Mouse (Mus musculus) thymus, adult 2 months (tissue): ENCODE data around the gene Vmn1r194. TPM values are rescaled to one million over a fixed set of nuclear protein-coding genes. Genes with fewer than 3 reads are reported as not detected.
"Not testable (repeated sequence)": the region's sequence is repeated elsewhere in the genome, so short reads cannot be mapped to it uniquely, and the experiment has no call there.

Experiments used
- DNase-seq: peaks from one replicate; pipeline ENCODE4 v3.0.0; 2021
- H3K27ac ChIP-seq: fragments of 200-500 bp; 2 replicates; pipeline ENCODE4 v1.5.1; 2012; ENCODE audit warnings: low read length, control low read depth; ENCODE audit not compliant: control insufficient read depth, insufficient read depth
- H3K27me3 ChIP-seq: fragments of 200-500 bp; 2 replicates; pipeline ENCODE4 v1.6.1; 2012; ENCODE audit warnings: mild to moderate bottlenecking, low read length, moderate library complexity, mixed read lengths; ENCODE audit not compliant: control insufficient read depth, insufficient read depth
- H3K36me3 ChIP-seq: fragments of 200-500 bp; 2 replicates; pipeline ENCODE4 v1.6.1; 2012; ENCODE audit warnings: mild to moderate bottlenecking, low read length, moderate library complexity; ENCODE audit not compliant: control insufficient read depth, insufficient read depth
- H3K4me1 ChIP-seq: fragments of 200-500 bp; replicated peaks from 2 replicates; pipeline ENCODE4 v1.6.1; 2012; ENCODE audit warnings: low read length; ENCODE audit not compliant: control insufficient read depth, insufficient read depth
- H3K4me3 ChIP-seq: fragments of 200-500 bp; 2 replicates; pipeline ENCODE4 v1.5.1; 2012; ENCODE audit warnings: mild to moderate bottlenecking, low read length, control low read depth, moderate library complexity; ENCODE audit not compliant: control insufficient read depth, insufficient read depth
- CTCF ChIP-seq: fragments of 200-500 bp; IDR thresholded peaks from 2 replicates; pipeline ENCODE4 v1.5.1; 2012; ENCODE audit warnings: mild to moderate bottlenecking, control low read depth, low read length, moderate library complexity, borderline replicate concordance; ENCODE audit not compliant: control insufficient read depth, poor library complexity, insufficient read depth; ENCODE audit errors: extremely low read depth
- POLR2A ChIP-seq: fragments of 200-500 bp; IDR thresholded peaks from 2 replicates; pipeline ENCODE4 v1.6.1; 2012; ENCODE audit warnings: mild to moderate bottlenecking, low read length, control low read depth, moderate library complexity; ENCODE audit not compliant: control insufficient read depth, poor library complexity, insufficient read depth; ENCODE audit errors: extremely low read depth
- WGBS: fragments of 180-500 bp; shearing (Covaris S2); methylation state at CpG from one replicate; pipeline ENCODE4 v1.1.7; 2018; 5-methylcytosine and 5-hydroxymethylcytosine counted together
- polyA plus RNA-seq: library from polyadenylated mRNA; depleted of rRNA; stranded (reverse); fragments of >200 nt; gene quantifications from 2 replicates; pipeline ENCODE4 v1.2.3, GENCODE M21; 2012; rRNA removed

Vmn1r194 gene
- polyA plus RNA-seq, result not detected in 2 replicates

- DNase-seq, result no peak
- no peaks in the 10 kb centered on the region for H3K36me3 ChIP-seq
- H3K4me1 ChIP-seq, result no peaks in the 10 kb centered on the region
- no peak within 1 kb of the TSS for H3K27ac ChIP-seq
- WGBS, result 48% methylated on average over 1 of the region's 1 CpGs
- no peak within 1 kb of the TSS for H3K4me3 ChIP-seq
- no peaks in the 10 kb centered on the region for H3K27me3 ChIP-seq
- TF ChIP-seq POLR2A (no peak), CTCF (no peak)
Observed at GRCm38 (mm10) chr13:22243915-22244314, at the start of gene Vmn1r194. TSS of gene Vmn1r194 (plus strand) at chr13:22244215.

- not testable (repeated sequence) for H3K4me1 ChIP-seq, H3K4me3 ChIP-seq, H3K36me3 ChIP-seq, H3K27ac ChIP-seq, DNase-seq, H3K27me3 ChIP-seq
- WGBS, result 62% methylated on average over 1 of the region's 1 CpGs
Observed at GRCm38 (mm10) chr13:22223060-22223459, 21.0 kb upstream of the Vmn1r194 start, which contains the start of gene Vmn1r193. TSS of gene Vmn1r193 (minus strand) at chr13:22223160.

DNA sequence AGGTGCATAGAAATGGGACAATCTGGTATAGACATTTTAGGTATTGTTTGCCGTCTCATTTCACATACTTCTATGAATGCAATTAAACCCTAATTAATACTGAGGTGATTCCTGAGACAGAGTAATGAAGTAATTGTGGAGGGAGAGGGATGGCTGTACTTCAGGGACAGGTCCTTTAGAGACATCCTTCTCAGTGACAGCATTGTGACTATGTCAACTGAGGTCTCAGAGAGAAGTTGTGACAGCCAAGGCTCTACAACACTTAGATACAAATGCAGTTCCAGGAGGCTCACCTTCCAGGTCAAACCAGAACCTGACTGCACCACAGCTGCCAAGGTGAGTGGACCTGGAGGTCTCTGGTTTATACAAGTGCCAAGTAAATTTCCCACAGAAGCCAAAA, 26.2 kb downstream of the Vmn1r194 start, which contains the start of gene Vmn1r195:
Gene Vmn1r195, plus strand, starts transcription at position 301 of the 400 bp plus-strand sequence.
- not testable (repeated sequence) for H3K36me3 ChIP-seq, H3K27me3 ChIP-seq, H3K27ac ChIP-seq, DNase-seq, H3K4me3 ChIP-seq, H3K4me1 ChIP-seq
- 98% methylated on average over 1 of the region's 1 CpGs for WGBS

DNA sequence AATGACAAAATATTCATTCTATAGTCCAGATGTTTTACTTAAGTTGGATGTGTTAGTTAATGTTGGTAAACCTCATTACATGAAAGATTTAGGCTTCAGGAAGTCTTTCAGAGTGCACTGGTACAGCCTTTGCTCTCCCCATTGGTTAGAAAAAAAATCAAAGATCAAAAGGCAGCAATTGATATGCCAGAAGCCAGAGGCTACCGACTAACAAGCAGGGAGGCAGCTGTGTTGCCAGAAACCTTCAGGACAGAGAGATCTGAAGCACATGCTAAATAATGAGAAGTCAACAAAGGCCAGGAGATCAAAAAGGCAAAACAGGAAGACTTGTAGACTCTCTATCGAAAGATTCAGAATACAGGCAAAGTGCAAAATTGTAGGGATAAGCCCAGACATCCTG, 27.7 kb downstream of the Vmn1r194 start:
- Histone ChIP-seq H3K27ac (no peak overlapping the region), H3K4me1 (no peaks in the 10 kb centered on the region), H3K4me3 (no peak overlapping the region), H3K27me3 (no peaks in the 10 kb centered on the region), H3K36me3 (no peaks in the 10 kb centered on the region)
- DNase-seq, result no peak
- 40% methylated on average over 2 of the region's 2 CpGs for WGBS
- TF ChIP-seq POLR2A, result no peak
- TF ChIP-seq CTCF, result no peak

- no peaks in the 10 kb centered on the region for H3K27me3 ChIP-seq
- TF ChIP-seq CTCF (no peak), POLR2A (no peak)
- H3K4me1 ChIP-seq, result no peaks in the 10 kb centered on the region
- H3K4me3 ChIP-seq, result no peak overlapping the region
- DNase-seq, result no peak
- H3K27ac ChIP-seq, result no peak overlapping the region
- 75% methylated on average over 2 of the region's 2 CpGs for WGBS
- H3K36me3 ChIP-seq, result no peaks in the 10 kb centered on the region
Observed at GRCm38 (mm10) chr13:22284578-22284977, 40.6 kb downstream of the Vmn1r194 start.

- WGBS, result 85% methylated on average over 2 of the region's 2 CpGs
- Histone ChIP-seq H3K27me3 (no peaks in the 10 kb centered on the region), H3K36me3 (no peaks in the 10 kb centered on the region), H3K27ac (no peak within 1 kb of the TSS), H3K4me1 (no peaks in the 10 kb centered on the region), H3K4me3 (no peak within 1 kb of the TSS)
- DNase-seq, result no peak
- no peak for TF ChIP-seq POLR2A
- TF ChIP-seq CTCF, result no peak
Observed at GRCm38 (mm10) chr13:22289620-22290019, 45.6 kb downstream of the Vmn1r194 start, which contains the start of gene Vmn1r196. TSS of gene Vmn1r196 (plus strand) at chr13:22289920.

Other genes with a start within 250 kb of the Vmn1r194 start
- 640 and 1,004 TPM in 2 replicates for gene Prss16, start 234.5 kb upstream of the Vmn1r194 start, polyA plus RNA-seq
- 248 and 460 TPM in 2 replicates for gene Hist1h2ah, start 208.6 kb upstream of the Vmn1r194 start, polyA plus RNA-seq
- 322 and 402 TPM in 2 replicates for gene Hist1h2bk, start 208.3 kb upstream of the Vmn1r194 start, polyA plus RNA-seq
- 33.1 and 38.5 TPM in 2 replicates for gene Hist1h4i, start 202.9 kb upstream of the Vmn1r194 start, polyA plus RNA-seq
- 149 and 177 TPM in 2 replicates for gene Hist1h2ag, start 201.3 kb upstream of the Vmn1r194 start, polyA plus RNA-seq
- gene Hist1h2bj, start 201.0 kb upstream of the Vmn1r194 start, polyA plus RNA-seq, result 177 and 218 TPM in 2 replicates
- not detected in 2 replicates for gene Vmn1r188, start 159.8 kb upstream of the Vmn1r194 start, polyA plus RNA-seq
- gene Vmn1r189, start 138.4 kb upstream of the Vmn1r194 start, polyA plus RNA-seq, result not detected in 2 replicates
- not detected in 2 replicates for gene Vmn1r191, start 60.2 kb upstream of the Vmn1r194 start, polyA plus RNA-seq
- not detected in 2 replicates for gene Vmn1r192, start 53.1 kb upstream of the Vmn1r194 start, polyA plus RNA-seq
- gene Vmn1r193, start 21.1 kb upstream of the Vmn1r194 start, polyA plus RNA-seq, result not detected in 2 replicates
- gene Vmn1r195, start 26.3 kb downstream of the Vmn1r194 start, polyA plus RNA-seq, result not detected in 2 replicates
- gene Vmn1r196, start 45.7 kb downstream of the Vmn1r194 start, polyA plus RNA-seq, result not detected in 2 replicates
- not detected in 2 replicates for gene Vmn1r197, start 80.4 kb downstream of the Vmn1r194 start, polyA plus RNA-seq
- not detected in 2 replicates for gene Vmn1r198, start 106.1 kb downstream of the Vmn1r194 start, polyA plus RNA-seq
- gene Vmn1r199, start 135.6 kb downstream of the Vmn1r194 start, polyA plus RNA-seq, result not detected in 2 replicates
- not detected in 2 replicates for gene Vmn1r200, start 146.2 kb downstream of the Vmn1r194 start, polyA plus RNA-seq
- gene Vmn1r201, start 227.7 kb downstream of the Vmn1r194 start, polyA plus RNA-seq, result not detected in 2 replicates